Mouse (Mus musculus) layer of hippocampus, adult 9-10 months (tissue): Measurements from ENCODE around the gene Fpr-rs6.

Experiments
- DNase-seq: peaks from one replicate; pipeline ENCODE4 v3.0.0; 2022; ENCODE audit warnings: low spot score

The Fpr-rs6 gene

GRCm38 (mm10) chr17:20182997-20183396, at the start of gene Fpr-rs6:
Gene Fpr-rs6, minus strand, starts transcription at chr17:20183097.
- no peak for DNase-seq
